Mouse (Mus musculus) olfactory bulb, adult 2 months (tissue): ENCODE results near the gene Foxred1. TPM values are rescaled to one million over a fixed set of nuclear protein-coding genes. Genes with fewer than 3 reads are reported as not detected.

Experiments used
- H3K27ac ChIP-seq: fragments of 200-500 bp; 2 replicates; pipeline ENCODE4 v1.5.1; 2012; ENCODE audit warnings: low read depth, low read length; ENCODE audit not compliant: insufficient read depth
- H3K4me1 ChIP-seq: fragments of 200-500 bp; 2 replicates; pipeline ENCODE4 v1.6.1; 2012; ENCODE audit warnings: low read length; ENCODE audit not compliant: control insufficient read depth, insufficient read depth
- H3K4me3 ChIP-seq: fragments of 200-500 bp; 2 replicates; pipeline ENCODE4 v1.5.1; 2012; ENCODE audit warnings: mild to moderate bottlenecking, low read depth, low read length, moderate library complexity; ENCODE audit not compliant: insufficient read depth
- CTCF ChIP-seq: fragments of 200-500 bp; IDR thresholded peaks from 2 replicates; pipeline ENCODE4 v1.5.1; 2012; ENCODE audit warnings: low read depth, mild to moderate bottlenecking, low read length, moderate library complexity; ENCODE audit not compliant: insufficient read depth
- POLR2A ChIP-seq: fragments of 200-500 bp; IDR thresholded peaks from 2 replicates; pipeline ENCODE4 v1.6.1; 2012; ENCODE audit warnings: mild to moderate bottlenecking, low read depth, low read length, moderate library complexity; ENCODE audit not compliant: insufficient read depth
- WGBS: fragments of 180-500 bp; shearing (Covaris S2); methylation state at CpG from one replicate; pipeline ENCODE4 v1.1.7; 2018; 5-methylcytosine and 5-hydroxymethylcytosine counted together
- polyA plus RNA-seq: library from polyadenylated mRNA; stranded (reverse); fragments of >200 nt; gene quantifications from 2 replicates; pipeline ENCODE4 v1.2.4, GENCODE M21; 2012; ENCODE audit warnings: low replicate concordance; ENCODE audit not compliant: missing spikeins, insufficient read depth, insufficient read length

Gene Foxred1
- polyA plus RNA-seq, 1 experiment = not detected

- TF ChIP-seq POLR2A (no peak), CTCF (no peak)
- H3K4me3 ChIP-seq = no peak overlapping the region
- H3K27ac ChIP-seq = no peak overlapping the region
- H3K4me1 ChIP-seq = 0 out of 2 replicates have a peak, but pooled peaks cover 2% of the 10 kb centered on the region
- WGBS = 85% methylated on average over 1 of the region's 1 CpGs
Observed at GRCm38 (mm10) chr9:35173331-35173730, 37.5 kb downstream of the Foxred1 start.

- TF ChIP-seq CTCF = no peak
- no peak for TF ChIP-seq POLR2A
- Histone ChIP-seq H3K4me1 (0 out of 2 replicates have a peak, but pooled peaks cover under 1% of the 10 kb centered on the region), H3K4me3 (no peak overlapping the region), H3K27ac (no peak overlapping the region)
- WGBS = 92% methylated on average over 7 of the region's 7 CpGs
Observed at GRCm38 (mm10) chr9:35170071-35170470, 40.8 kb downstream of the Foxred1 start.

- 47% methylated on average over 9 of the region's 9 CpGs for WGBS
- Histone ChIP-seq H3K4me1 (no peaks in the 10 kb centered on the region), H3K27ac (no peak overlapping the region), H3K4me3 (no peak overlapping the region)
- no peak for TF ChIP-seq CTCF
- TF ChIP-seq POLR2A = no peak
Observed at GRCm38 (mm10) chr9:35166798-35167635, 43.8 kb downstream of the Foxred1 start.

DNA sequence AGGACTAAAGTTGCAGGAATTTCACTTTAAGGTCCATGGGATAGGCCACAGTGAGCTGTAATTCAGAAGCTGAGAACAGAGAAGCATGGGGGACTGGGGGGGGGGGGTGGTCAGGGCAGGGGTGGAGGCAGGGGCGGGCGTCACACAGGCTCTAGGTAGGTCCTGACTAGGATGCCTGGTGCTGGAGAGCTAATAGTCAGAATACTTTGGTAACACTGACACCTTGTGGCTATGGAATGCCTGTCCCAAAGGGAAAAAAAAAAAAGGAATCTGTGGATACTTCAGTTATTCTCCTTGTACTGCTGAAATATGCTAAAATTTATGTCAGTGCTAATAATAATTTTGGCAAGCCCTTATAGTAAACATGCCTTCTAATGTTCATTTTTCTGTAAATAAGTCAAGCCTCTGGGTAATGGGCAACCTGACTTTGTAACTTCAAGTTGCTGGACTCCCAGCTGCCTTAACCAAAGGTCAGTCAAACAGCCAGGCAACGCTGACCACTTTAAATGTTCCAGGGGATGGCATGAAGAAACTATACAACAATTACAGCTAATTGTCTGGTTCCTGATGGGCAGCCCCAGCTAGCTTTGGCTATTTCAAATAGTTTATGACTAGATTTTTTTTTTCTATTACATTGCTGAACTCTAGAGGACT lies 44.6 kb downstream of the Foxred1 start:
- Histone ChIP-seq H3K4me1 (no peaks in the 10 kb centered on the region), H3K27ac (no peak overlapping the region), H3K4me3 (no peak overlapping the region)
- no peak for TF ChIP-seq CTCF
- no peak for TF ChIP-seq POLR2A
- WGBS = 7% methylated on average over 3 of the region's 3 CpGs

DNA sequence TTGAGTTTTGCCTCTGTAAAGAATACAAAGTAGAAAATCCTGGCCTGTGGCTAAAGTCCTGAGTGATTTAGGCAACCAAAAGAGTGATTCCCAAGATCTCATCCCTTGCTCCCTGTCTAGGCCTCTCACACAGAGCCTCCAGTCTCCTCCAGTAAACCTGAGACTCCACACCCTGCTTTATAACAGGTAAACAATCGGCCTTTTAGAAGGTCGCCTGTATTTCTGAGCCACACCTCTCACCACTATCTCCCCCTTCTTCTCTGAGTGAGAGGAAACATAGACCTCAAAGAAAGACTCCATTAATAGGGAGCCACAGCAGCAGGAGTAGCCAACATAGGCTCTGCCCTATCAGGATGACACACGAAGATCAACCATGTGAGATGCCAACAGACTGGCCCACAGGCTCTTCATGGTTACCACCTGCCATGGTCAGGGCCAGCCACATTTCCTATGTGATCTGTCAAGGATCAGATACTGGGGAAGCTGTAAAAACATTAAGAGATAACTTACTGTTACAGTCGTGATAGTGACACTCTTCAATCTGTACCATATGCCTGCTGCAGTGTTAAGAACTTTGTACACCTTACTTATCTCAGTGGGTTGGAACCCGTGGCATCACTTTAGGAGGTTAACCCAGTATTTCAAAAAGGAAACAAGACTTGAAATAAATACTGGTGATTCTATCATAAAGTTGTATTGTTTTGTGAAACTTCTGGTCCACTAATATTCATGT lies 46.5 kb downstream of the Foxred1 start:
- H3K4me3 ChIP-seq = no peak overlapping the region
- no peaks in the 10 kb centered on the region for H3K4me1 ChIP-seq
- no peak overlapping the region for H3K27ac ChIP-seq
- TF ChIP-seq POLR2A = no peak
- no peak for TF ChIP-seq CTCF
- 95% methylated on average over 5 of the region's 5 CpGs for WGBS

DNA sequence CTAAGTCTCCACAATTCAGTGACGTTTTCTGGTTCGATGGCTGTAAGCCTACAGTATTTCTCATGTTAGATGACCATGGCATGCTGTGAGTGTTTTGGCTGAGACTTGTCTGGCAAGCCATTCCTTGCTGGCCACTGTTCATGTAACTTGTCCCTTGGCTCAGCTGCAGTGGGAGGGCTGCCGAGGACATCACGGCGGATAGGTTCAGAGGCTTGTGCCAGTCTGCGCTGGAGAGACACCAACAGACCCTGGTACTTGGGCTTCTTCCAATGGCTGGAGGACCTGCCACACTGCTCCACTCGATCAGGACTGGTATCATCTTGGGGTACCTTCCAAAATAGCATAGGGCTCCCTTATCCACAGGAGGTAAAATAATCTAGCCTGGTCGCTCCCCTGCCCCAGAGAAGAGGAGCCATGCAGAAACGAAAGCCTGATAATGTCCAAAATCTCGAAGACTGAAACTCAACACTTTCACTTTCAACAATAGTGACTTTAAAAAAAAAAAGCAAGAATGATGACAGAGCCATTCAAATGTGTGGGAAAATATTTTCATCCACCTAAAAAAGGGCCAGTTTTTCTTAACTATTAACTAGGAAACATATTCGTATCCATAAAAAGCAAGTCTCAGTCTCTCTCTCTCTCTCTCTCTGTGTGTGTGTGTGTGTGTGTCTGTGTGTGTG lies 47.7 kb downstream of the Foxred1 start:
- Histone ChIP-seq H3K4me1 (no peaks in the 10 kb centered on the region), H3K4me3 (no peak overlapping the region), H3K27ac (no peak overlapping the region)
- no peak for TF ChIP-seq CTCF
- no peak for TF ChIP-seq POLR2A
- 70% methylated on average over 11 of the region's 11 CpGs for WGBS

- Histone ChIP-seq H3K4me1 (peaks cover 2% of the 10 kb centered on the region; the same call in 1 of the 2 replicates), H3K4me3 (no peak overlapping the region), H3K27ac (no peak overlapping the region)
- no peak for TF ChIP-seq CTCF
- no peak for TF ChIP-seq POLR2A
- 70% methylated on average over 7 of the region's 7 CpGs for WGBS
Observed at GRCm38 (mm10) chr9:35161721-35162120, 49.1 kb downstream of the Foxred1 start.

GRCm38 (mm10) chr9:35160662-35161061 lies 50.2 kb downstream of the Foxred1 start:
- 76% methylated on average over 2 of the region's 2 CpGs for WGBS
- TF ChIP-seq CTCF (no peak), POLR2A (no peak)
- no peak overlapping the region for H3K27ac ChIP-seq

DNA sequence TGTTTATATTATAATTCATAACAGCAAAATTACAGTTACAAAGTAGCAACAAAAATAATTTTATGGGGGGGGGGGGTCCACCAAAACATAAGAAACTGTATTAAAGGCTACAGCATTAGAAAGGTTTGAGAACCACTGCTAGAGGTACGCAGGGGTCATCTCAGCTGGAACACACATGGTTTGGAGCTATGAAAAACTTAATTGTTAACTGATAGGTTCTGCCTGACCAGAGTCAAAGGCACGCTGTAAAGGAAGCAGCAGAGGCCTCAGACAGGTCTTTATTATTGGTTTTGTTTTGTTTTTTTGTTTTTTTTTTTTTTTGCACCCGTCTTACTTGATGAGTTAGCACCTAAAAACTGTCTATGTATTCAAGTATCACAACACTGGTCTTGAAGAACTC lies 52.4 kb downstream of the Foxred1 start:
- no peak overlapping the region for H3K27ac ChIP-seq
- no peak overlapping the region for H3K4me3 ChIP-seq
- peaks cover 11% of the 10 kb centered on the region for H3K4me1 ChIP-seq
- TF ChIP-seq CTCF (no peak), POLR2A (no peak)
- 97% methylated on average over 3 of the region's 3 CpGs for WGBS

More at GRCm38 (mm10) chr9:35160662-35161061, 50.2 kb downstream of the Foxred1 start:
- Histone ChIP-seq H3K4me3 (no peak overlapping the region), H3K4me1 (peaks cover 11% of the 10 kb centered on the region)
